Mouse (Mus musculus): ENCODE data around the gene Eps8l3.
A peak's percentile ranks its signal among the peaks of the same experiment; 100 is the strongest.
"Not testable (repeated sequence)": the region's sequence is repeated elsewhere in the genome, so short reads cannot be mapped to it uniquely, and the experiment has no call there.

Eps8l3 gene

DNA sequence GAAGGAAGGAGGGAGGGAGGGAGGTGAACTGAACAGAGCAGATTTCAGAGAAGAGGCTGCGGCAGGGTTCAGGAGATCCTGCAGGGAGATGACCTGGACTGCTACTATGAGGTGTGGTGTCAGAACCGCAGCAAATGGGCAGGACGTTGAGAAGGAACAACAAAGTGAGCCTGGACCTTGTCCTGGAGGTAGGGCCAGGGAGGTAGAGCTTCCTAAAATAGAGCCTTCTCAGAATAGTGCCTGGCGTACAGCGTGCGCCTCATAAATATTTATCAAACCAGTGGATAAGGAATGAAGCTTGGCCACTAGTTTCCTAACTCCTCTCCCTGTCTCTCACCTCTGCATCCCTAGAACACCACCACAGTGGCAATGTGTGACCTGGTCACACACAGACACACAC lies 19.4 kb upstream of the Eps8l3 start:
- peaks cover 20% of the 10 kb centered on the region for H3K27me3 ChIP-seq (ENCODE audit: insufficient read depth, low read length)
- H3K36me3 ChIP-seq (ENCODE audit: insufficient read depth, low read length), result no peaks in the 10 kb centered on the region
- no peak overlapping the region for H3K4me3 ChIP-seq (replicated peaks; ENCODE audit: low read length)
- no peaks in the 10 kb centered on the region for H3K9me3 ChIP-seq (ENCODE audit: low read length)
- H3K4me1 ChIP-seq (replicated peaks; ENCODE audit: low read depth, low read length), result no peaks in the 10 kb centered on the region
- TF ChIP-seq POU5F1 (IDR thresholded peaks at IDR 0.05; ENCODE audit: borderline replicate concordance, low read length), result no peak
- no peak for TF ChIP-seq NANOG (IDR thresholded peaks at IDR 0.05; ENCODE audit: borderline replicate concordance, low read length)
- TF ChIP-seq CTCF (conservative IDR thresholded peaks at IDR 0.05; ENCODE audit: low read length), result no peak

DNA sequence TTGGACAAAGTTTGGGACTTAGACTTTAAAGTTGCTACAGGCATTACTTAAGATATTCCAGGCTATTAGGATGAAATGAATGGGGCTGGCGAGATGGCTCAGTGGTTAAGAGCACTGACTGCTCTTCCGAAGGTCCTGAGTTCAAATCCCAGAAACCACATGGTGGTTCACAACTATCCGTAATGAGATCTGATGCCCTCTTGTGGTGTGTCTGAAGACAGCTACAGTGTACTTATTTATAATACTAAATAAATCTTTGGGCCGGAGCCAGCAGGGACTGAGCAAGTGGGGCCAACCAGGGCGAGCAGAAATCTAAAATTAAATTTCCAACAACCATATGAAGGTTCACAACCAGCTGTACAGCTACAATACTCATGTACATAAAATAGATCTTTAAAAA lies 15.5 kb upstream of the Eps8l3 start:
- H3K36me3 ChIP-seq (ENCODE audit: insufficient read depth, low read length); H3K4me1 ChIP-seq (replicated peaks; ENCODE audit: low read depth, low read length); H3K4me3 ChIP-seq (replicated peaks; ENCODE audit: low read length); H3K9me3 ChIP-seq (ENCODE audit: low read length): not testable (repeated sequence)
- peaks cover 11% of the 10 kb centered on the region for H3K27me3 ChIP-seq (ENCODE audit: insufficient read depth, low read length)

DNA sequence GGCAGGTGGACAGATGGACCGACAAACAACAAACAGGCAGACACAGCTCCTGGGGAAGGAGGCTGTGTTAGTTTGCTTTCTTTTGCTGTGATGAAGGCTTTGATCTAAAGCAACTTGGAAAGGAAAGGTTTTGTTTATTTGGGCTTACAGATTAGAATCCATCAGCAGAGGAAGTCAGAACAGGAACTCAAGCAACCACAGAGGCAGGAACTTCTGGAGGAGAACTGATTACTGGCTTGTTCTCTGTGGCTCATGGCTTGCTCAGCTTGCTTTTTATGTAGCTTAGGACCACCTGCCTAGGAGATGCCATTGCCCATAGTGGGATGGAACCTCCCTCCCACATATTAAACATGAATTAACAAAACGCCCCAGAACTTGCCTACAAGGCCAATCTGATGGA lies 14.6 kb upstream of the Eps8l3 start:
- H3K9me3 ChIP-seq (ENCODE audit: low read length), result no peaks in the 10 kb centered on the region
- H3K27me3 ChIP-seq (ENCODE audit: insufficient read depth, low read length), result peaks cover 3% of the 10 kb centered on the region; the same call in 1 of the 2 replicates
- TF ChIP-seq CTCF (conservative IDR thresholded peaks at IDR 0.05; ENCODE audit: low read length) (no peak), NANOG (IDR thresholded peaks at IDR 0.05; ENCODE audit: borderline replicate concordance, low read length) (no peak), POU5F1 (IDR thresholded peaks at IDR 0.05; ENCODE audit: borderline replicate concordance, low read length) (no peak)
- no peaks in the 10 kb centered on the region for H3K36me3 ChIP-seq (ENCODE audit: insufficient read depth, low read length)
- H3K4me1 ChIP-seq (replicated peaks; ENCODE audit: low read depth, low read length), result peaks cover 5% of the 10 kb centered on the region; the same call in 1 of the 2 replicates
- H3K4me3 ChIP-seq (replicated peaks; ENCODE audit: low read length), result no peak overlapping the region

DNA sequence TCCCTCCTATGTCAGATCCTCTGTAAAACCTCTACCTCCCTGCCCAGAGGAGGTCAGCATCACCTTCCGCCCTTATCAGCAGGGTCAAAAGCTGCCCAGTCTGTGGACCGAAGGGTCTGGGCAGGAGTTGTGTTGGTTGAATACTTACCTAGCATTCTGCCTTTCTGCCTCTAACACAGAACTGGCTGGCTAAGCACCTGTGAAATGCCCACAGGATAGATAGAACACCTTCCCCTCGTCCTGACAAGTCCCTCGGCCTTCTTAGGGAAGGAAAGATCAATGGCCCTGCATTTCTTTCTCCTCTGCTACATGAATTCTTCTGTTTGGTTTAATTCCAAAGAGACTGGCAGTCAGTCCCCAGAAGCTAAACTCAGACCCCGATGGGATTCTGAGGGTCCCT lies 13.6 kb upstream of the Eps8l3 start:
- H3K27me3 ChIP-seq (ENCODE audit: insufficient read depth, low read length), result peaks cover 7% of the 10 kb centered on the region; the same call in 1 of the 2 replicates
- no peaks in the 10 kb centered on the region for H3K36me3 ChIP-seq (ENCODE audit: insufficient read depth, low read length)
- no peak overlapping the region for H3K4me3 ChIP-seq (replicated peaks; ENCODE audit: low read length)
- H3K9me3 ChIP-seq (ENCODE audit: low read length), result peaks cover 1% of the 10 kb centered on the region; the same call in 1 of the 2 replicates
- H3K4me1 ChIP-seq (replicated peaks; ENCODE audit: low read depth, low read length), result peaks cover 5% of the 10 kb centered on the region; the same call in 1 of the 2 replicates
- TF ChIP-seq CTCF (conservative IDR thresholded peaks at IDR 0.05; ENCODE audit: low read length) (no peak), NANOG (IDR thresholded peaks at IDR 0.05; ENCODE audit: borderline replicate concordance, low read length) (no peak), POU5F1 (IDR thresholded peaks at IDR 0.05; ENCODE audit: borderline replicate concordance, low read length) (no peak)

DNA sequence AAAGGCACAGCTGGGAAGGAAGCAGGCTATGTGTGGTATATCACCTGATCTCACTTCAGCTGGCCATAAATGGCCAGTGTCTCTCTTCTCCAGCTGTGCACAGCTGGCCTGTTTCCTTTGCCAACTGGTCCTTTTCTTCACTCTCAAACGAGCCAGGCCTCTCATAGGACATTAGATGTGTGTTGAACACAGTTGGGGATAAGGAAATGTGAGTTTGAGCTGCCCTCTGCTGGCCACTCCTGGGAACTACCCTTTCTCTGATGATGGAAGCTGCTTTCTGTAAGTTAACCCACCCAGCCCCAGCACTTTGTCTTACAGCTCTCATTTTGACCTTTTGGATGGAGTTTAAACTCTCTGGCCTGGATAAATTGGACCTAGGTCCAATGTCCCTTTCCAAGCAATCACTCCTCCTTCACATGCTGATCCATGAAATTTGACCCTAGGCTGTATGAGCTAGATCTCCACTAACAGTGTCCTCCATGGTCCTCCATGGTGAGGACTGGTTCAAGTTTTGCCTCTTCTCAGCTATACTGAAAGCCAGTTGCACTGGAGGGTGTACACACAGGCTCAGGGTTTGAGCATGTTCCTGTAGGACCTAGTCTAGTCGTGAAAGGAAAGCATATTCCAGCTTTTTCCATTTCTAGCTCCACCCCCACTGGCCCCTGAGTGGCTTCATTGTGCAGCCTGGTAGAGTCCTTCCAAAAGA lies 13.0 kb upstream of the Eps8l3 start:
- Histone ChIP-seq H3K4me1 (replicated peaks; ENCODE audit: low read depth, low read length) (peaks cover 10% of the 10 kb centered on the region; the same call in 1 of the 2 replicates), H3K27me3 (ENCODE audit: insufficient read depth, low read length) (peaks cover 12% of the 10 kb centered on the region; the same call in 1 of the 2 replicates), H3K4me3 (replicated peaks; ENCODE audit: low read length) (no peak overlapping the region), H3K36me3 (ENCODE audit: insufficient read depth, low read length) (no peaks in the 10 kb centered on the region), H3K9me3 (ENCODE audit: low read length) (peaks cover 7% of the 10 kb centered on the region)
- TF ChIP-seq POU5F1 (IDR thresholded peaks at IDR 0.05; ENCODE audit: borderline replicate concordance, low read length) (no peak), CTCF (conservative IDR thresholded peaks at IDR 0.05; ENCODE audit: low read length) (peak; percentile 73)

DNA sequence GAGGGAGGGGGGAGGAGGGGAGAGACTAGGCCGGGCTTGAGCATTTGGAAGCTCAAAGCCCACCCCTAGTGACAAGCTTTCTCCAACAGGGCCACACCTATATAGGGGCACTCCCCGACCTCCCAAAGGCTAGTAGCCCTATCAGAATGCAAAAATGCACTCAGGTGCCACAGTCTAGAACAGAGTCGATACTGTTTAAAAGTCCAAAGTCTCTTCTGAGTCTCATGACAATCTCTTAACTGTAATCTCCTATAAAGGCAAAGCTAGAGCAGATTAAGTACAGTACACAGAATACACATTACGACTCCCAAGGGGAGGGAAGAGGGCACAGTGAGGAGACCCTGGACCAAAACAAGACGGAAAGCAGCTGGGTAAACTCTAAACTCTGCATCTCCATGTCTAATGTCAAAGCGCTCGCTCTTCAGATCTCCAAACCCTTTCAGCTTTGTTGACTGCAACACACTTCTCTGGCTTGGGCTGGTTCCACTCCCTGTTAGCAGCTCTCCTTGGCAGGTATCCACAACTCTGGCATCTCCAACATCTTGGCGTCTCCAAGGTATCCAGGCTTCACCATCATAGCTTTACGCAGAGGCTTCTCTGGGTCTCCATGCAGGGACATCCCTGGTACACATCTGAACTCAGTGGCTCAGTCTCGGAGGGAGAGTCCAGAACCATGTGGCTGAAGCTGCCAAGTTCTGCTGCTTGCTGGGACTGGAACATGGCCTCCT lies 11.5 kb upstream of the Eps8l3 start:
- Histone ChIP-seq H3K4me3 (replicated peaks; ENCODE audit: low read length) (no peak overlapping the region), H3K9me3 (ENCODE audit: low read length) (peaks cover 7% of the 10 kb centered on the region), H3K4me1 (replicated peaks; ENCODE audit: low read depth, low read length) (peaks cover 15% of the 10 kb centered on the region; the same call in 1 of the 2 replicates), H3K36me3 (ENCODE audit: insufficient read depth, low read length) (no peaks in the 10 kb centered on the region), H3K27me3 (ENCODE audit: insufficient read depth, low read length) (peaks cover 16% of the 10 kb centered on the region; the same call in 1 of the 2 replicates)
- TF ChIP-seq NANOG (IDR thresholded peaks at IDR 0.05; ENCODE audit: borderline replicate concordance, low read length) (no peak), CTCF (conservative IDR thresholded peaks at IDR 0.05; ENCODE audit: low read length) (no peak), POU5F1 (IDR thresholded peaks at IDR 0.05; ENCODE audit: borderline replicate concordance, low read length) (no peak)

DNA sequence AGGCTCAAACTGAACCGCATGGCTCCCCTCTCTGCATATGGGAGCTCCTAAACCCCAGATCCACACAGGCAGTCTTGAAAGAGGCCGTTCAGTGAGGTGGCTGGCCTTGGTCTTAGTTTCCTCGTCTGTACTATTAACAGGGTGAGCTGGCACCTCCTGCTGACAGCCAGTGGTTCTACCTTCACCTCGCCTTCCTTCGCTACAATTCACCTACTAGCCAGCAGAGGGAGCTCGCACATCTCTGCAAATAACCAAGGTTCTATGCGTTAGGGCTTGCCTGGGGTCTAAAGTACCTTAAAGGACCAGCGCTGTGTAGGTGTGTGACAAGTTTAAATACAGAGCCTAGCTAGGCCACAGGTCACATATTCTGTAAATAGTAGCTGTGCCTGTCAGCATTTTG lies 9.9 kb upstream of the Eps8l3 start:
- H3K9me3 ChIP-seq (ENCODE audit: low read length), result peaks cover 7% of the 10 kb centered on the region
- H3K27me3 ChIP-seq (ENCODE audit: insufficient read depth, low read length), result peaks cover 20% of the 10 kb centered on the region
- no peak overlapping the region for H3K4me3 ChIP-seq (replicated peaks; ENCODE audit: low read length)
- no peaks in the 10 kb centered on the region for H3K36me3 ChIP-seq (ENCODE audit: insufficient read depth, low read length)
- TF ChIP-seq NANOG (IDR thresholded peaks at IDR 0.05; ENCODE audit: borderline replicate concordance, low read length) (no peak), CTCF (conservative IDR thresholded peaks at IDR 0.05; ENCODE audit: low read length) (peak; percentile 90)
- peaks cover 15% of the 10 kb centered on the region; the same call in 1 of the 2 replicates for H3K4me1 ChIP-seq (replicated peaks; ENCODE audit: low read depth, low read length)

DNA sequence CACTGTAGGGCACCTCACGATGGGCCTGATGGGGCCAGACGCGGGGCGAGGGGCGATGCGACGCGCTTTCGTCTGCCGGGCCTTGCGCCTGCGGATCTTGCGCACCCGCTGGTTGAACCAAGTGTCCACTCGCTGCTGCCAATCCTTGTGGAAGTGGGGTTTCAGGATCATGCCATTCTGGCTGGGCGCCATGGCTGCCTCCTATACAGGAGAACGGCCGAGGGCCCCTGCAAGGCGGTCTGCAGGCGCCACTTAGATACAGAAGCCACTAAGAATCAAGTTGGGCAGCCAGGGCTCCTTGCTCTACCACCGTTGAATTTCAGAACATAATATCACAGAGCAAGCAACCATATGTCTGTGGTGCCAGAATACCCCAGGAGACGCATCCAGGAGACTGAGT lies 8.6 kb upstream of the Eps8l3 start:
- peaks cover 21% of the 10 kb centered on the region for H3K4me1 ChIP-seq (replicated peaks; ENCODE audit: low read depth, low read length)
- H3K36me3 ChIP-seq (ENCODE audit: insufficient read depth, low read length), result no peaks in the 10 kb centered on the region
- peaks cover 27% of the 10 kb centered on the region for H3K27me3 ChIP-seq (ENCODE audit: insufficient read depth, low read length)
- no peak for TF ChIP-seq POU5F1 (IDR thresholded peaks at IDR 0.05; ENCODE audit: borderline replicate concordance, low read length)
- no peak for TF ChIP-seq CTCF (conservative IDR thresholded peaks at IDR 0.05; ENCODE audit: low read length)
- TF ChIP-seq NANOG (IDR thresholded peaks at IDR 0.05; ENCODE audit: borderline replicate concordance, low read length), result no peak
- H3K9me3 ChIP-seq (ENCODE audit: low read length), result peaks cover 7% of the 10 kb centered on the region
- peak overlapping the region; percentile 23; the same call in 1 of the 2 replicates for H3K4me3 ChIP-seq (replicated peaks; ENCODE audit: low read length)

All from E14TG2a.4 (cell line).